Mouse (Mus musculus) adrenal gland, adult 2 months (tissue): Measurements from ENCODE around the gene Prok1. TPM values are rescaled to one million over a fixed set of nuclear protein-coding genes. Genes with fewer than 3 reads are reported as not detected.

ENCODE experiments used
- DNase-seq: peaks from one replicate; pipeline ENCODE4 v3.0.0; 2021
- long read RNA-seq: library from polyadenylated mRNA; stranded (forward); transcript quantifications from one replicate; pipeline ENCODE4 v2.0.0, GENCODE M21; 2021
- polyA plus RNA-seq: library from polyadenylated mRNA; depleted of rRNA; stranded (reverse); fragments of >200 nt; gene quantifications from 2 replicates; pipeline ENCODE4 v1.2.3, GENCODE M21; 2012; rRNA removed
- total RNA-seq, 2 experiments: library from RNA; stranded (reverse); gene quantifications; 2 replicates each; pipeline ENCODE4 v1.2.3; 2021

Prok1 gene
- total RNA-seq, result 1 to 10 TPM; 1.7 to 3.5 TPM
- polyA plus RNA-seq, result 0.17 TPM in 1 of 2 replicates, not detected in the other
- long read RNA-seq, result 0 reads

DNA sequence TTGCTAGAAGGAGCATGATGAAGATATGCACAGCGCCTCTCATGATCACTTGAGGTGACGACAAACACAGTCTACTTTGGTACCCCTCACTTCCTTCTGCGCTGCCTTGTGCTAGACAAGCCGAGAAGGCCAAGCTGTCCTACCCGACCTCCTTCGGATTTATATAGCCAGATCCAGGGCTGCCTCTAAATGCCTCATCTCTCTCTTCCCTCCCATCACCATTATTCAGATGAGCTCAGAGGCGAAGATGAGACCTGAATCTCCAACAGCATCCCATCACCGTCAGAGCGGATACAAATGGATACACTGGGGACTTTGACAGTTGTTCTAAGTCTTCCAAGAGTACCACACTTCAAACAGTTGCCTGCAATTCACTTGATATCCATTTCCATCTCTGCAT is at the start of gene Prok1:
Prok1 (minus strand) TSS at position 101 of the 400 bp plus-strand sequence.
- DNase-seq, result no peak

DNA sequence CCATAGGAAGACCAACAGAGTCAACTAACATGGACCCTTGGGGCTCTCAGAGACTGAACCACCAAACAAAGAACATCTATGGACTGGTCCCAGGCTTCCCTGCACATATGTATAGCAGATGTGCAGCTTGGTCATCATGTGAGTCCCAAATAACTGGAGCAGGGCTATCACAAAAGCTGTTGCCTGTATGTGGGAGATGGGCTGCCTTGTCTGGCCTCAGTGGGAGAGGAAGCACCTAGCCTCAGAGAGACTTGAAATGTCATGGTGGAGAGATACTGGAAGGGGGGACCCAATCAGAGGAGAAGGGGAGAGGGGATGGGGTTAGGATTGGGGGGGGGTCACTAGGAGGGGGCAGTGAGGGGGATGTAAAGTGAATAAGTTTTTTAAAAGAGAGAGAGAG is 47.8 kb upstream of the Prok1 start:
- no peak for DNase-seq

DNA sequence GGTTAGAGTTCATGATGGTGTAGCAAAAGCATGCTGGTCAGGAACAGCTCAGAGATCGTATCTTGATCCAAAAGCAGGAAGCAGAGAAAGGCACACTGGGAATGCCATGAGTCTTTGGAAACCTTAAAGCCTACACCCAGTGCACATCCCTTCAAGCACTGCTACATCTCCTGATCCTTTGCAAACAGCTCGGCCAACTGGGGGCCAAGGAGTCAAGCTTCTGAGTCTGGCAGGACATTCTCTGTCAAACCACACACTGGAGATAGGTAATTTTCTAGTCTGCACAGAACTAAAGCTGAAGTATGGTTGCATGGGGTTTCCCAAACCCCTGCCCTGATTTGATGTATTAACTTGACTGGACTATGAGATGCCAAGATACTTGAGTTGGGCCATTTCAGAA is 46.6 kb upstream of the Prok1 start:
- no peak for DNase-seq

DNA sequence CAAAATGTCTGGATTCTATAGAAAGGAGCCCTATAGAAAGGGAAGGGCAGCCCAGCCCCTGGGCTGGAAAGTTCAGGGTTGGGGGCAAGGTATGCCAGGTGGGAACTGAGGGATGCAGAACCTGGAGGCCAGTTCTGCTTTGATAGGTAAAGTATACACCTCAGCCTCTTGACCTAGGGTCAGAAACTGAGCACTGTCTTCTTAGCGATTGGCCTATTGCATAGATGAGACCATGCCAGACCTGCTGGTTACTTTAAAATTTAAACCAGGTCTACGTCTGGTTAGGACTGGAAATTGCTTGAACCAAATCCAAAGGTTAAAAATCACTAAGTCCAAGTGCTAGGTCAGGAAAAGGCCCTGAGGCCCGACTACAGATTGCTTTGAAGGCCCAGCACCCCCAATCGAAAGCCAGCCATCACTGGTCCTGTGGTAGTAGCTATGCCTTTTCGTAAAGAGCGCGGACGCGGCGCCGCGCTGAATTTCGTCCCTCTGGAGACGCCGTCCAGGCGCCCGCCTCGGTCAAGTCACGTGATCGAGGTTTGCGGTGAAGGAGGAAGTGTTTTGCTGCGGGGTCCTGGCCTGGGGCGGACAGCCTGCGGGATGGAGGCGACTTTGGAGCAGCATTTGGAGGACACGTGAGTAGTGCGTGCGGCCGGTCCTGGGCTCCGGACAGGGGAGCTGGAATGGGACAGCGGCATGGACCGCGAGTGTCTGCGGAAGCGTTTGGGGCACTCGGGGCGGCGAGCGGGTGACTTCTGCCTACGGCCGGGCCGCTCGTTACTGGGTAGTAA is 39.2 kb upstream of the Prok1 start, which contains the start of gene Lamtor5:
Lamtor5 (plus strand) TSS at position 380 of the 791 bp plus-strand sequence.
- DNase-seq, result peak; percentile 93

DNA sequence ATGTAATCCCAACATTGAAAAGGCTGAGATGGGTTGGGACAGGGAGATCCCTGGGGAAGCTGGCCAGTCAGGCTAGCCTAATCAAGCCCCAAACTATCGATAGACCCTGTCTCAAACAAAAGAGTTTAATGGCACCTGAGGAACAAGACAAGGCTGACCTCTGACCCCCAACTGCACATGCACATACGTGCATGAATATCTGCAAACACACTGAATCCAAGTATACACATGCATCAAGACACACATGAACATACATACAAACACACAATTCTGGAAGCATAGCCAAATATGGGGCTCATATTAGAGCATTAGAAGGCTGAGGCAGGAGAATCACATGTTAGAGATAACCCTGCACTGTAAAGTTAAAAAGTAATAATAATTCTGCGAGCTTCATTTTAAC is 37.1 kb upstream of the Prok1 start:
- DNase-seq, result no peak

DNA sequence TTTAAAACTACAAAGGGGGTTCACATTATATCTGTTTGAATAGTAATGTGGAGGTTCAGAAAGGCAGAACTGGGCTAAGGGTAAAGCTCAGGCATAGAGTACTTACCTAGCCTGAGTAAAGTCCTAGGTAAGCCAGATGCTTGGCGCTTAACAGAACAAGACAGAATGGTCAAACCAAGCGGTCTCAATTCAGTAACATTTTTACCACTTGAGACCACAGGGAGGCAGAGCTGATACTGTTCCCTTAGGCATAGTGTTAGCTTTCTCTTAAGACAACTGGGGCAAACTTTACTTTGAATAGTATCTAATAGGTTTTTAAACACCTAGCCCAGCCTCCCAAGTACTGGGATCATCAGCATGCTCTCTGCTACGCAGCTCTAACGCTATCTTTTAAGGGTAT is 36.5 kb upstream of the Prok1 start:
- no peak for DNase-seq

DNA sequence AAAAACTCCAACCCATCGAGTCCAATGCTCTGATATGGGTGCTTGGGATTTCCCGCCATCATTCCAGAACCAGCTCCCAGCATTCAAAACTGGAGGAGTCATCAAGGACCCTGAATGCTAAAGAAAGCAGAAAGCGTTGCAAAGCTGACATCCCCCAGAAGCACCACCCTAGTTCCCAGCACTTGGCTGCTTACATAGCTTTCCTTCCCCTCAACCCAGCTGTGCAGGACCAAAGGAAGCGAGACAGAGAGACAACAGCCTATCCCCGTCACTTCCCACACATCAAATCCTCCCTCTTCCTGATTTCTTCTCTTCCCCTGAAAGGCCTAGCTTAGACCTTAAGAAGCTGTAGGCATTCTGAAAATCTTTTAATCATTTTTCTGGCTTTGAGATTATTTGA is 35.8 kb upstream of the Prok1 start:
- DNase-seq, result no peak

DNA sequence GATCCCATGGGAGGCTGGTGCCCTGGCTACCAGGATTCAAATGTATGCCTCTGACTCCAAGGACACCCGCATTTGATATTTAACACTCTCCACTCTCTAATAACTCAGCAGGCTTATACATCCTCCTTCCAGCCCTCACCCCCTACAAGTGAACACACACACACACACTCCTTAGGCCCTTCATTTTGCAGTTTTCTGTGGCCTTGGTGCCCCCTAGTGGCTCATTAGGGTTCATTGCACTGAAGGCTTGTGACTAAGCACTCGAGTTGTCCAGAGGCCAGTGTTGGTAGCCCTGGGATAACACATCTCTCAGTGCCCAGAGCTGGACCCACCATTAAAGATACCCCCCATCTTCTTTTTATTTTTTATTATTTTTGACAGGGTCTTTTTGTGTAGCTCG is 34.3 kb upstream of the Prok1 start:
- peak; percentile 69 for DNase-seq

DNA sequence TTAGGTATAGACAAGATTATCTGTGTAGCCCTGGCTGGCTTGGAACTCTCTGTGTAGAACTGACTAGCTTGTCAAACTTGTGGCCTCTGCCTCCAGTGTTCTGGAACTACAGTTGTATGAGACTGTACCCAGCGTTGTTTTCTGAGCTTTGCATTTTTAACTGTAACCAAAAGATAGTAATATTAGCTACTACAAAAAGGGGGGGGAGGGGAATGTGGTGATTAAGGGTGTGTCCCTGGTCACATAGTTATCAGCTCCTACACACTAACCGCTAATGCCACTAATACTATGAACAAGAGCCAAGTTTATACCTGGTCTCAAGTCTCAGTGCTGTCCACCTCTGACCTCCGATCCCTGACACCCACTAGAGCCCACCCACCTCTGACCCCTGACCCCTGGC is 32.9 kb upstream of the Prok1 start:
- no peak for DNase-seq

DNA sequence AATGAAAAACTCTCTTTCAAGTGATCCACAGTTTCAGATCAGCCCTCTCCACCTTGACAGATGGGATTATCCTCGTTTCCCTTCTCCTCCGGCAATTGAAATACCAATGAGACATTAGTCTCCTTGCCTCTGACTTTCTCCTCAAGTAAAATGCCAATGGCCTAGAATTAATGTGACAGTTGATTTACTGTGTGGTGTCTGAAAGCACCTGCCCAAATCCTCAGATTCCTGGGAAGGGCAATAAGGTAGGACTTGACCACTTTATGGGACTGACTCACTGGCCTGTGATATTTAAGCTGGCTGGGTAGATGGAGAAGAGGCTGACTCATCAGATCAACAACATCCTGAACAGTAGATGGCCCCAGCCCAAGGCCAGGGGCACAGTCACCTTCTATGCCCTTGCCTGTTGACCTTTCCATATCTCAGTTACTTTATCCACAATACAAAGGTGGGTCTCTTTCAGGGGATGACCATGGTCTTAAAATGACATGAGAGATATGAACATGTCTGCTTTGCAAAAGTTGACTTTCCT is 27.4 kb upstream of the Prok1 start:
- peak; percentile 48 for DNase-seq

DNA sequence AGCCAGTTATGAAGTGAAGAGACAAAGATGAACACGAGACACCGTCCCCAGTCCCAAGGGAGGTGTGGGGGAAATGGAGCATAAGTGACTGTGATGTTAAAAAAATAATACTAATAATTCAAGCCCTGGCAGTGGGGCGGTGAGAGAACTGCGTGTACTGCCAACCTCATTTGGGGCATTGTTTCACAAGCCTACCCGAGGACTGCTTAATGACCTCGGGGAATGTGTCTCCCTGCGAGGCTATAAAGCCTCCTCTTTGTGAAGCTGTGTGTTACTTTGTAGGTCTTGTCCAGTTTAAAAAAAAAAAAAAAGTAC is 22.3 kb upstream of the Prok1 start:
- peak; percentile 60 for DNase-seq

DNA sequence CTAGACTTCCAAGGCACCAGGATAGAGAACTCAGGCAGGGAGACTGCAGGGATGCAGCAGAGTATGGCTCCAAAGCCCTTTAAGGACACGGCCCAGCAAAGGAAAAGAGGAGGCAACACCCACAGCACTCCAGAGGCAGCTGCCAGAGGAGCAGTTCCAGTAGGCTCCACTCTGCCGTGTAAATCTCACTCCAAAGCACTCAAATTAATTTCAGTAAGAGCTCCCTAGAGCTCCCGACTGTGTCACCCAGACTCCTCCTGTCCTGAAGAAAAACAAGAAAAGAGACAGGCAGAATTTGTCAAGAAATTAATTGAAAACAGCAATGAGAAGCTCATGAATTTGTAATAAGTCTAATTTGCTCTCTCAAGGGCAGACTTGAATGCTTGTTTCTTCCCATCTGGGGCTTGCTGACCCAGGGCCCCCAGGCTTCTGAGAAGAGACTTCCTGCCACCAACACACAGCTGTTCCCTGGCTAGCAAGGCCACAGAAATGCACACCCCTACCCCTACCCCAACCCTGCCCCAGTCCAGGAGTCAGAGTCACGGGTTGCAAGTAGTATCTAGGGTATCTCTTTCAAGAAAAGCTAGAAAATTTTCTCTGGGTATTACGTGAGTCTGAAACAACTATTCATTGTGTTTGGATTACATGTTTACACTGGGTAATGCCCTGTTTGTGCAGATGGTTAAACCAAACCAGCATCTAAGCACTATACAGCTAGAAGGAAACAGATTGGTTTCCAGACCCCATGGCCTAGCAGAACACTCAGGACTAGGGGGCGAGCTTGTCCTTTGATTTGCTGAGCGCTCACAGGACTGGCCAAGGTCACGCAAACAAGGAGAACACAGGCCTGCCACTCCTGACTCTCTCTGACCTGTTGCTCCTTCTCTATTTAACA is 21.7 kb upstream of the Prok1 start:
- DNase-seq, result peak; percentile 23

DNA sequence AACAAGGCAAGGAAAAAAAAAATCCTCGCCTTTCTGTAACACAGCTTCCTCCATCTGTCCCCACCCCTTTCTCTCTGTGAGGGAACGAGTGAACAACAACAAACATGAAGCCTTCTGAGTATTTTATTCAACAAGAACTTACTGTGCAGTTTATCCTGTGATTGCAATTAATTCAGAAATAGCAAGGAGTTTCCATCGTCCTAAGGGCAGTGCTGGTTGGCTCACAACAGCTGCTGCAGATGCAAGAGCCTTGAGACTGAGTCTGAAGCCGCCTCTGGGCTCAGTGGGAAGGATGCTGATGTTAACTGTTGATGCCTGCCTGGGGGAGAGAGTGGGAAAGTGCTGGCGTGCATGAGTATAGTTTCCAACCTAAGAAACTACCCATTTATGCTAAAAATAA is 18.4 kb upstream of the Prok1 start:
- no peak for DNase-seq

DNA sequence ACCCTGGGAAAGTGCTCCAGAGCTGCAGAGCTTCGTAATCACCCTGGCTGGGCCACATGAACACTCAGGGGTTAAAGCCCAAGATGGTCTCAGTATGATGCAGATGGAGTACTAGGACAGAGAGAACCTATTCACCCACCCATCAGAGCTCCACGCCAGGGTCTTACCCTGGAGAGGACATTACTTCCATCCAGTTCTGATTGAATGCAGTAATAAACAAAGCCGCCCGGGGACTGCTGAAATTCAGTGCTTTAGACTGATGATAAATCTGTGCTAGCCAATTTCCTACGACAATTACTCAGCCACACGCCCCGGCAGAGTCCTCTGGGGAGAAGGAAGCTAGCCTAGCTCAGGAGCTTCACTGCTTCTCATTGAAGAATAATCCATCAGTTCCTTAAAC is 17.2 kb upstream of the Prok1 start:
- no peak for DNase-seq

DNA sequence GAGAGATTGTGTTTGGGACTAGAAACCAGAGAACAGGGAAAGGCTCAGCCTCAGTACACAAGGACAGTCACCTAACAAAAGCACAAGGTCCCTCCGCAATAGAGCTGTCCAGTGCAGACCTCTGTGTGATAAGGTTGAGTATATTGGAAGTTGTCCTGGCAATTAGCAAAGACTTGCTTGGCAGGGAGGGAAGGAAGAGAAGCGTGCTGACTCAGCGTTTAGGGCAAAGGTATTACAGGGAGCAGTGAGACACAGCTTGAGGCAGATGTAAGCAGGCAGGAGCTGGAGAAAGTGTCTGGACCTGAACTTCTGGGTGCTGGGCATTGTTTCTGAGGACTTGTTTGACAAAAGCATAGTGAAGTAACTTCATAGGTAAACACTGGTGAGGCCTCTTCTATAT is 16.5 kb upstream of the Prok1 start:
- DNase-seq, result no peak

DNA sequence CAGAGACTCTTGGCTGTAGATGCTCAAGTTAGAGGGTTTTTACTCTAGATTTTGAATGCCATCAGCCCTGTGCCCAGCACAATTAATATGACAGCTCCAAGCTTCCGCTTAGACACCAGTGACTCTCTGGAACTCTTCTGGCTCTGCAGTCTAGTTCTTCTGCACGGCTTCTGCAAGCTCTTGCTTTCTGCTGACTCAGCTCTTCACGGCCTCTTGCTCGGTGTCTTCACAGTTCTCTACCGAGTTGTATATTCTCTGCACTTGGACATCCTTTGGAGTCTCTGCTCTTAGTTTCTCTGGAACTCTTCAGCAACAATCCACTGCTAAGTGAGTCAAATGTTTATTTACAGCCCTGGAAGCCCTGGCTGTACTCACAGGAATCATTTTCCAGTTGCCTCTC is 14.4 kb upstream of the Prok1 start:
- DNase-seq, result no peak

DNA sequence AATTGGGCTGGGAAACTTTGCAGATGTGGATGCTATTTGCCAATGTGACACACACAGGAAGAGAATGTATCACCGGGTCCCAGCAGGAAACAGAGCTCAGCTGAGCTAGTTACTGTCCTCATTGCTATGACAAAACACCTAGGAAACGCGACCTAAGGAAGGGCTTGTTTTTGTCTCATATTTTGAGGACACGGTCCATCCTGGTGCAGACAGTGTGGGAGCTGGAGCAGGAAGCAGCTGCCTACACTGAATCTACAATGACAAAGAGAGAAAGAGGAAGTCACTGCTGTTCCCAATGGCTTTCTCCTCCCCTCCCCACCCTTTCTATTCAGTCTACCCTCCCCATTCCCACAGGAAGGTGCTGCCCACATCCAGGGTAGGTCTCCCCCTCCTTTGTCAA is 12.5 kb upstream of the Prok1 start:
- DNase-seq, result no peak

DNA sequence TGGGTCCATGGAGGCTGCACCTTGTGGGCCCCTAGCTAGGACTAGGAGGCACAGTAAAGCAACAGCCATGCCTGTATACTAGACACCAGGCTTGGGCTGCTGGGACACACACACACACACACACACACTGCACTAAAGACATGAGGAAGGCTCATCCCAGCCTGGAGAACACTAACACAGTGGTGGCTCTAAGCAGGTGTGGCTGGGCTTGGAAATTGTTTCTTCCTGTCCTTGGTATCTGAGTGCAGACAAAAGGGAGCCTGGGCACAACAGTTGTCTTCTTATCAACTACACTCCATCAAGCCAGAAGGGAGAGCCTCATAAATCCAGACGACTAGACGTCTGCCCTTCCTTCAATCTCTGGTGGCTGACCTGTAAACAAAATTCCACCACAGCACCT is 10.8 kb upstream of the Prok1 start:
- no peak for DNase-seq

DNA sequence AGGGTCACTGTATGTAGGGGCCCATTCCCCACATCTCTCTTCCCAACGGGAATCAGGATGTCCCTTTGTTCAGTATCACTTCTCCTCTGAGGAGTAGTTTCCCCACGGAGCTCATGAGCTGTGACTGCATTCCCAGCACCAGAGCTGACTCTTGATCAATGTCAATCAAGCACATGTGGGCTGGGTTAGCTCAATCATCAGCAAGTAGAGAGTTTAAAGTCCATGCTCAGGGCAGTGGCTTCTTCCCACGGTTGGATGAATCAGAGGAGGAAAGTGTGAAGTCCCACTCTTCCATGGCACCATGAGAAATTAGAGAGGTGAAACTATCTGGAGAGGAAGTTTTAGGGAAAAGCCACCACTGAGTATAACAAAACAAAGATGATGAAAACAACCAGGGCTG is 9.5 kb upstream of the Prok1 start:
- no peak for DNase-seq

DNA sequence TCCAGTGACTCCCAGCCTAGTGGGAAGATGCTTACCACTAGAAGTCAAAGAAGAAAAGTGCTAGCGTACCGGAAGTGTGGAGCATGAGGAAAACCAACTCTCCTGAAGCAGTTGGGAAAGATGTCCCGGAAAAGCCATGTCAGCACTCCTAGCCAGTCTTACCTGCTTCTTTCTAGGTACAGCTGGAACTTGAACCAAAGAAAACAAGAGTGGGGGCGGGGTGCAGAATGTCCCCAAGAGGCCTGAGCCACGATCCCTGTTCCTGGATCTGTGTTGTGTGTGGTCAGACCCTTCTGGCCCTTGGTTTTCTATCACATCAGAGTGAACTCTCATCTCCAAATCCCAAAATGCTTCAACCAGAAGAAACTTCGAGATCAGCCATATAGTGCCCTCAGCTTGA is 7.4 kb upstream of the Prok1 start:
- DNase-seq, result no peak

DNA sequence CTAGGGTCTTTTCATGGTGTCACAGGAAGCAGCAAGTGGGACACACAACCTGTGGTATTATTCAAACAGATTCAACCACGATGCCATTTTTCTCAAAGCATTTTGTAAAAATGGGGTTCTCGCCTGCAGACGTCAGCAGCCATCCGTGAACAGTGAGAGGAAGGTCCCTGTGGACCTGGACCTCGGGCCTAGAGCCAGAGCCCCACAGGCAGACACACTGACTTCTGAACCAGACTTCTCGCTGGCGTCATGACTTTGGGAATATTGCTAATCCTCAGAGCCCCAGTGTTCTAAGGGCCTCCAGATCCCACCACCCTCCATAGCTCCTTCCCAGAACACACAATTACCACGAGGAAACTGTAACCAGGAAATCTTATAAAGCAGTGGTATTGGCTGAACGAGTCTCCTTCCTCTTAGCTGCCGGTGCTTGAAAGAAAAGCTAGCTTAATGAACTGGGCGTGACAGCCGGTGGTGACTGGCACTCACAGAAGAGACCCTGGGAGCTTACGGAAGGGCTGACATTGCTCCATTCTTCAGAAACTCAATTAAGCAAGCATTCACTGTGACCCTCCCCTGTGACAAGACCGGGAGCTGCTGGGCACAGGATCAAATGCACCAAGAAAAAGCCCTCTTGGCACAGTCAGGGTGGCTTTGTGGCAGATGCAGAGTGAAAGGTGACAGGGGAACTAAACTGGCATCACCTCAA is 2.0 kb upstream of the Prok1 start:
- DNase-seq, result no peak

DNA sequence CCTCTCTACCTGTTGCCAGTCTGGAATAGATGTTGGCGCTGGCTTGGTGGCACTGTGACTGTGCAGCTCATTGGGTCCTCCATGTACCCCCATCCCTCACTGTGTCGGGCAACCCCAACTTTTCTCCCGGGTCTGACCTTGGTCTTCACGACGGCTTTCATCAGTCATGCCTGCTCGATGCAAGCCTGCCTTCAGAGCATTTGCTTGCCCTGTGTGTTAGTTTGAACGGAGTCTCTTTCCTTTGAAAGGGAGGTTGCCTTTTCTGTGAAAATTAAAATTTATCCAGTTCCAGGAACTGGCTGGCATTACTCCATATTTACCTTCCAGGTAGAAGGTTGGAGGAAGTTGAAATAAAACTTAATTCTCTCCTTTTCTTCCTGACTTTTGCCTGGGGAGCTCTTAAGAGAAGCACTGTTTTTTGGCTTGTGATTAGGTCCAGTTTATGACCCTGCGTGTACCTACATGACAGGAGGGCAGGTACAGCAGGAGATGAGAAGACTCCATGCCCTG is 981 bp downstream of the Prok1 start:
- no peak for DNase-seq
